Mouse (Mus musculus) stomach, embryonic 14.5 days (tissue): ENCODE measurements around the gene Sgip1. TPM values are rescaled to one million over a fixed set of nuclear protein-coding genes. Genes with fewer than 3 reads are reported as not detected.

ENCODE experiments used
- ATAC-seq: fragments of 200-750 bp; cut with Nextera tagmentation; 2 replicates; pipeline ENCODE4 v1.8.0; 2017; ENCODE audit warnings: low read depth, moderate TSS enrichment; ENCODE audit not compliant: insufficient number of reproducible peaks, insufficient read depth, low FRiP score
- H3K27ac ChIP-seq: fragments of 300-500 bp; sonication (generic); 2 replicates; pipeline ENCODE4 v1.5.1; 2014; ENCODE audit warnings: mild to moderate bottlenecking, low read length, moderate library complexity, mixed read lengths
- H3K27me3 ChIP-seq: fragments of 300-500 bp; sonication (generic); 2 replicates; pipeline ENCODE4 v1.6.1; 2014; ENCODE audit warnings: low read length, control low read depth, mixed read lengths; ENCODE audit not compliant: control insufficient read depth, insufficient read depth
- H3K36me3 ChIP-seq: fragments of 300-500 bp; sonication (generic); 2 replicates; pipeline ENCODE4 v1.6.1; 2014; ENCODE audit warnings: mild to moderate bottlenecking, control low read depth, low read length, moderate library complexity, mixed read lengths; ENCODE audit not compliant: control insufficient read depth, insufficient read depth
- H3K4me1 ChIP-seq: fragments of 300-500 bp; sonication (generic); 2 replicates; pipeline ENCODE4 v1.6.1; 2014; ENCODE audit warnings: low read length, control low read depth, mixed read lengths; ENCODE audit not compliant: control insufficient read depth, insufficient read depth
- H3K4me2 ChIP-seq: fragments of 300-500 bp; sonication (generic); replicated peaks from 2 replicates; pipeline ENCODE4 v1.6.1; 2014; ENCODE audit warnings: low read depth, low read length, control low read depth
- H3K4me3 ChIP-seq: fragments of 300-500 bp; sonication (generic); 2 replicates; pipeline ENCODE4 v1.5.1; 2014; ENCODE audit warnings: low read depth, low read length, control low read depth
- H3K9ac ChIP-seq: fragments of 300-500 bp; sonication (generic); replicated peaks from 2 replicates; pipeline ENCODE4 v1.6.1; 2014; ENCODE audit warnings: low read depth, mild to moderate bottlenecking, control low read depth, low read length, moderate library complexity, mixed read lengths
- H3K9me3 ChIP-seq: fragments of 300-500 bp; sonication (generic); 2 replicates; pipeline ENCODE4 v1.6.1; 2016; ENCODE audit warnings: low read depth, low read length, control low read depth; ENCODE audit not compliant: control insufficient read depth
- WGBS: fragments of 180-500 bp; shearing (Covaris S2); extraction: QIAGEN DNeasy Blood & Tissue Kit; methylation state at CpG from one replicate; pipeline ENCODE4 v1.1.7; 2014; 5-methylcytosine and 5-hydroxymethylcytosine counted together
- polyA plus RNA-seq: library from polyadenylated mRNA; unstranded; fragments of >200 nt; fragmentation: Nextera tagmentation; extraction: Ambion mirVana; gene quantifications from 2 replicates; pipeline ENCODE4 v1.2.1, GENCODE M21; 2014

Sgip1 gene
- polyA plus RNA-seq, 1 experiment from 2014 or later, result 10.4 TPM

GRCm38 (mm10) chr4:102886902-102887301, 145.8 kb downstream of the Sgip1 start:
- Histone ChIP-seq H3K27ac (no peak overlapping the region), H3K9me3 (no peaks in the 10 kb centered on the region), H3K4me3 (no peak overlapping the region), H3K9ac (no peak overlapping the region), H3K4me2 (no peak overlapping the region), H3K4me1 (no peaks in the 10 kb centered on the region), H3K36me3 (no peaks in the 10 kb centered on the region), H3K27me3 (no peaks in the 10 kb centered on the region)
- ATAC-seq, result no peak
- 92% methylated on average over 4 of the region's 4 CpGs for WGBS

GRCm38 (mm10) chr4:102887770-102888689, 146.9 kb downstream of the Sgip1 start:
- H3K9me3 ChIP-seq, result no peaks in the 10 kb centered on the region
- no peaks in the 10 kb centered on the region for H3K36me3 ChIP-seq
- H3K4me1 ChIP-seq, result no peaks in the 10 kb centered on the region
- H3K27ac ChIP-seq, result no peak overlapping the region
- no peaks in the 10 kb centered on the region for H3K27me3 ChIP-seq
- H3K4me3 ChIP-seq, result no peak overlapping the region
- H3K9ac ChIP-seq, result no peak overlapping the region
- no peak for ATAC-seq
- no peak overlapping the region for H3K4me2 ChIP-seq
- 67% methylated on average over 14 of the region's 14 CpGs for WGBS

GRCm38 (mm10) chr4:102895866-102896265, 154.8 kb downstream of the Sgip1 start:
- WGBS, result 95% methylated on average over 2 of the region's 2 CpGs
- no peaks in the 10 kb centered on the region for H3K36me3 ChIP-seq

GRCm38 (mm10) chr4:102898987-102899386, 157.9 kb downstream of the Sgip1 start:
- Histone ChIP-seq H3K9me3 (peaks cover 6% of the 10 kb centered on the region; the same call in 1 of the 2 replicates), H3K4me2 (no peak overlapping the region), H3K36me3 (no peaks in the 10 kb centered on the region), H3K27me3 (no peaks in the 10 kb centered on the region), H3K9ac (no peak overlapping the region), H3K4me1 (no peaks in the 10 kb centered on the region), H3K4me3 (no peak overlapping the region), H3K27ac (no peak overlapping the region)
- no peak for ATAC-seq
- WGBS, result 56% methylated on average over 4 of the region's 4 CpGs

More at GRCm38 (mm10) chr4:102895866-102896265, 154.8 kb downstream of the Sgip1 start:
- Histone ChIP-seq H3K4me2 (no peak overlapping the region), H3K4me3 (no peak overlapping the region), H3K4me1 (no peaks in the 10 kb centered on the region), H3K9ac (no peak overlapping the region), H3K9me3 (peaks cover 6% of the 10 kb centered on the region; the same call in 1 of the 2 replicates), H3K27me3 (no peaks in the 10 kb centered on the region), H3K27ac (no peak overlapping the region)
- no peak for ATAC-seq

- Histone ChIP-seq H3K9ac (no peak overlapping the region), H3K4me2 (no peak overlapping the region), H3K27me3 (no peaks in the 10 kb centered on the region), H3K9me3 (peaks cover 6% of the 10 kb centered on the region; the same call in 1 of the 2 replicates), H3K27ac (no peak overlapping the region), H3K4me1 (no peaks in the 10 kb centered on the region), H3K4me3 (no peak overlapping the region), H3K36me3 (no peaks in the 10 kb centered on the region)
- no peak for ATAC-seq
- WGBS, result 92% methylated on average over 5 of the region's 5 CpGs
These were observed 158.6 kb downstream of the Sgip1 start for GRCm38 (mm10) chr4:102899683-102900082.

GRCm38 (mm10) chr4:102900166-102900565, 159.1 kb downstream of the Sgip1 start:
- Histone ChIP-seq H3K36me3 (no peaks in the 10 kb centered on the region), H3K4me2 (no peak overlapping the region), H3K4me3 (no peak overlapping the region), H3K9me3 (peaks cover 6% of the 10 kb centered on the region; the same call in 1 of the 2 replicates), H3K27me3 (no peaks in the 10 kb centered on the region), H3K27ac (no peak overlapping the region), H3K9ac (no peak overlapping the region), H3K4me1 (no peaks in the 10 kb centered on the region)
- no peak for ATAC-seq
- WGBS, result 86% methylated on average over 6 of the region's 6 CpGs

GRCm38 (mm10) chr4:102907843-102908427, 166.8 kb downstream of the Sgip1 start:
- Histone ChIP-seq H3K4me1 (no peaks in the 10 kb centered on the region), H3K27ac (no peak overlapping the region), H3K36me3 (no peaks in the 10 kb centered on the region), H3K9me3 (no peaks in the 10 kb centered on the region), H3K27me3 (no peaks in the 10 kb centered on the region), H3K9ac (no peak overlapping the region), H3K4me3 (no peak overlapping the region), H3K4me2 (no peak overlapping the region)
- WGBS, result 45% methylated on average over 7 of the region's 7 CpGs
- no peak for ATAC-seq

GRCm38 (mm10) chr4:102910191-102910590, 169.1 kb downstream of the Sgip1 start:
- H3K4me1 ChIP-seq, result no peaks in the 10 kb centered on the region
- no peak overlapping the region for H3K27ac ChIP-seq
- no peak for ATAC-seq
- no peak overlapping the region for H3K4me2 ChIP-seq
- H3K4me3 ChIP-seq, result no peak overlapping the region
- no peaks in the 10 kb centered on the region for H3K9me3 ChIP-seq
- 94% methylated on average over 4 of the region's 4 CpGs for WGBS
- no peak overlapping the region for H3K9ac ChIP-seq
- H3K27me3 ChIP-seq, result no peaks in the 10 kb centered on the region
- no peaks in the 10 kb centered on the region for H3K36me3 ChIP-seq
